Comparison of ENCODE assay signal across 8 mouse cellular contexts in genomic region chr4:124936613-124937471, GRCm38 (mm10). TPM values are rescaled to one million over a fixed set of nuclear protein-coding genes. Genes with fewer than 3 reads are reported as not detected.
DNase-seq lines count a peak whose midpoint lies in the region; ATAC-seq lines count a peak whose summit lies in the region.

Gene 9930104L06Rik, plus strand, starts transcription at chr4:124937048.

- peak; percentile 98 for DNase-seq in adipocyte (ENCODE audit: low spot score)
- DNase-seq in embryo, embryonic 10 days (ENCODE audit: low spot score) = peak; percentile 100
- DNase-seq in gastrocnemius, postnatal 10 days = peak; percentile 86
- DNase-seq in induced T-regulatory cell, adult 2 months (ENCODE audit: low read depth) = peak; percentile 99
- peak; percentile 91 to 97 for DNase-seq in left cerebral cortex, adult 9 months (ENCODE audit: low spot score in 2 of 2)
- peak; percentile 91 for DNase-seq in right cerebral cortex, postnatal 14 days
- DNase-seq in urinary bladder, postnatal 36 days (ENCODE audit: low spot score in 2 of 2) = peak; percentile 90 to 94

- ATAC-seq in megakaryocyte progenitor cell, adult 5-6 weeks (replicated peaks; ENCODE audit: poor library complexity) = peak; percentile 98

RNA-seq across cellular contexts. Expression of gene 9930104L06Rik, which starts in this region (rescaled TPM):
- 1 to 10 TPM; 7.9 to 9.2 TPM for total RNA-seq in gastrocnemius, postnatal 10 days (2021)
- 4.4 and 6.5 TPM in 2 replicates for total RNA-seq in megakaryocyte progenitor cell, adult 5-6 weeks (2015)
- total RNA-seq in megakaryocyte progenitor cell, adult 5-6 weeks (2017) = 7.9 and 9.1 TPM in 2 replicates

Comparison
In these comparisons a context has a peak if more than half of its experiments do, and no peak if none do; other contexts are left out.
1. Peak in every context shown above with its lines: DNase-seq and ATAC-seq.